Mouse (Mus musculus): ENCODE measurements around the gene Ppargc1a.

GRCm38 (mm10) chr5:51544141-51544735 lies 23.3 kb downstream of the Ppargc1a start:
- TF ChIP-seq CTCF (conservative IDR thresholded peaks at IDR 0.05; ENCODE audit: insufficient read depth, insufficient read length, low read depth, low read length): no peak
- TF ChIP-seq POLR2A (IDR thresholded peaks at IDR 0.05; ENCODE audit: low read depth, low read length): no peak

Data from kidney, adult 2 months (tissue).